Mouse (Mus musculus): ENCODE results near the gene Pax3.

Pax3 gene

DNA sequence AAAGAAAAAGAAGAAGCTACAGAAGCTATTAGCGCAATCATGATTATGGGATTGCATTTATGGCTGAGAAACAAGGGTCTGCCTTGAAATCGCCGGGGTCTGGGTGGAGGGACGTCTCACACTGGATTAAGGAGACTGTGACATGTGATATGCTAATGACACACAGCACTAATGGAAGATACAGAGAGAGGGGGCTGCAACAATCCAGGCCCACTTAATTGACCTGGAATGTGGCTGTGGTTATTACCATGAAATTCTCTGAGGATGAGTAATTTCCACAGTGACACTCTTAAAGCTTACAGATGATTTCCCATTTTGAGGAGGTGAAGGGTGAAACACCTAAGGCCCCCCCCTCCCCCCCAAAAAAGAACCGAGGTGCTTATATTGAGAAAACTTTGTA lies 136.1 kb downstream of the Pax3 start:
- DNase-seq (ENCODE audit: low spot score): no peak

- DNase-seq (ENCODE audit: low spot score): no peak
Observed at GRCm38 (mm10) chr1:78057939-78058338, 139.0 kb downstream of the Pax3 start.

GRCm38 (mm10) chr1:78053677-78054076 lies 143.3 kb downstream of the Pax3 start:
- DNase-seq (ENCODE audit: low spot score): no peak

All from layer of hippocampus, adult 11-12 months (tissue).